Mouse (Mus musculus): ENCODE data around the gene Ptgfrn. TPM values are rescaled to one million over a fixed set of nuclear protein-coding genes. Genes with fewer than 3 reads are reported as not detected.

Gene Ptgfrn
- 1 to 10 TPM; 6.7 to 8.5 TPM for total RNA-seq (2021)
- long read RNA-seq, experiment 1 = 0 reads
- long read RNA-seq, experiment 2 = 0 reads

DNA sequence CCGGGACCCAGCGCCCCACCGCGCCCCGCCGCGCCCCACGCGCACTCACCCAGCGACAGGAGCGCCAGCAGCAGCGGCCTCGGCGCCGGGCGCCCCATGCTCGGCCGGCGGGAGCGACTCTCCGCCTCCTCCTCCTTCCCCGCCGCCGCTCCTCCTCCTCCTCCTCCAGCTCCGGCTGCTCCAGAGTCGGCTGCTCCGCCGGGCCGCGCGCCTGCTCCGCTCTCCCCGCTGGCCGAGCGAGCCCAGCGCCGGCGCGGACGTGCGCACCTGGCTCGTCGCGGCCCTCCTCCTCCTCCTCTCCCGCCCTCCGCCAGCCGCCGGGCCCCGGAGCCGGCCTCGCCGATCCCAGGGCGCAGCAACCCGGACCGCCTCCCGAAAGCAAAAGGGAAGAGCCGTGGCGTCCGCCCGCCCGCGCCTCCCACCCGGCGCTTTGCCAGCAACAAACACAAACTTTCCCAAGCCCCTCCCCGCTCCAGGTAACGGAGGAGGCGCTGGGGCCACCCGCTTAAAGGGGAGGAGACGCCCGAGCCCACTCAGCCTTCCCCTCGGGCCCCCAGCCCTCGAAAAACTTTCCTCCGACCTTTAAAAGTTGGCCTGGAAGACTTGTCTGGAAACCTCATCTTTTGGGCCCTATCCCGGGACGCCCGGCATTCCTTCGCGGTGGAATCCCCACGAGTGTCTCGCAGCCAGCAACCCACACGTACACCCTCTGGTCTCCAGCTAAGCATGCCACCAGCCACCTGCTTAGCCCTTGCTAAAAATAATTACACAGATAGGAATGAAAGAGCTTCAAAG is at the start of gene Ptgfrn:
Gene Ptgfrn, minus strand, starts transcription at position 236 of the 795 bp plus-strand sequence.
- DNase-seq (ENCODE audit: low spot score) = peak; percentile 57

DNA sequence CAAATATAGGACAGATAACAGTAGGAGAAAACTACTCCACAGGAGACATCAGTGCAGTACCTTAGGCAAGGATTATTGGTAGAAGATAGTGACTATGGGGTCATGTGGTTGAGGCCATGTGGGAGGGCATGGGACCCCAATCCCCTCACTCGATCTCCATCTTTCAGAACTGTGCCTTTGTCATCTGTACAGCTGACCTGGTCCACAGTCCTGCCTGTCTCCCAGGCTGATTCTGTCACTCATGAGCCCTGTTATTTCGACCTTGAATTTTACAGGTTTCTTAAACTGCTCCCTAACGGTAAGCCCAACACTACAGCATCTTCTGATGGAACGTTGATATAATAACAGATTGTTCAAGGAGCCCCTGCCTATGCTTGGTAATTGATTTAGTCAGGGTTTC is 49.6 kb upstream of the Ptgfrn start:
- DNase-seq (ENCODE audit: low spot score) = no peak

DNA sequence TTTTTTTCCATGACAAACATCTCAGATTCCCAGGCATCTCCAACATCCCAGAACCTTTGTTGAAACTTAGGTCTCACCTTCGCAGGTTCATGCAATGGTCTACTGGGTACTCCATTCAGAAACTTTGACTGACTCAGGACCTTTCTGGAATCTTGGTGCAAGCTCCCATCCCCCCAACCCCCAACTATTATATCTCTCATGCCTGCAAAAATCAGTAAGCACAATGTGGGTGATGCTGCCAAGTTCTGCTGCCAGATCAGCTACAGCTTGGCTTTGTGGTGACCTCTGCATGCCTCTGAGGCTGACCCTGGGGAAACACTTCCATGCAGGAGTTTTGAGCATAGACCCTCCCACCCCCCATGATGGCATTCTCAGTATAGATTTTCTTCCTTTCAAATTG is 44.0 kb upstream of the Ptgfrn start:
- no peak for DNase-seq (ENCODE audit: low spot score)

DNA sequence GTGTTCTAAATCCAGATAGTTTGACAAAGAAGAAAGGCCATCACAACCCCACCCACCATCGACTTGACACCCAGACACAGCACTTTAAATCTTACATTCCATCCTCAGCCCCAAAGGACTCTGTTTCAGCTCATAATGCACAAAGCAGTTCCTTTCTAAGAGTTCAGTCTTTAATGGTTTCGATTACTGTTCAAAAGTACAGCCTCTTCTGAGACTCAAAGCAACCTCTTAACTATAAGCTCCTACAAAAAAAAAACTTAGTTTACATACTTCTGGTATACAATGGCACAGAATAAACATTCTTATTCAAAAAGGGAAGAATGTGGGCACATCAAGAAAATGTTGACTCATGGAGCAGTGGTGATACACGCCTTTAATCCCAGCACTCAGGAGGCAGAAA is 43.3 kb upstream of the Ptgfrn start:
- no peak for DNase-seq (ENCODE audit: low spot score)

DNA sequence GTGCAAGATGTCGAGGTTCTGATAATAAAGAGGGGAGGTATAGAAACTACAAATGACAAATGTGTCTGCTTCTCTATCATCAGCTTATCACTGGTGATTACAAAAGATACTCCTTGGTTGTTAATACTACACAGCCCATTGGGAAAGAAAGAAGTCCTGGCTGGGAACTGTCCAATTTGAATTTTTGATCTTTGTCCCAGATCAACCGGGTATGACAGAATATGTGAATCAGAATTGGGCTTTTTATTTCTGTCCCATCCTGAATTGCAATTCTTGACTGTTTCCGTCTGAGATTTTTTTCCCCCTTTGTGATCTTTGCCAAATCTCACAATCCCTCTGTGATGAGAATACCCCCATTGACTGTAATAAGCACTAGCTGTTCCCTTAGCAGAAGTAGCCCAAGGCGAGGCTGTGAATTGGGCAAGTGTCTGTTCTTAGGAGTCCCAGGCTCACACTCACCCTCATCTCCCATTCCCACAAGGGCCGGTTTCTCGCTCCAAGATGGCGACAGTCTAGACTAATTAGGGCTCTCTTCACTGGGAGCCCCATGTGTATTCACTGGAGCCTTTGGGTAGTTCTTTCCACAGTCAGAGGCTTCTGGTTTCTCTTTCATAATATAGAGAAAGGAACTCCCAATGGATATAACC is 36.2 kb upstream of the Ptgfrn start:
- peak; percentile 36 for DNase-seq (ENCODE audit: low spot score)

DNA sequence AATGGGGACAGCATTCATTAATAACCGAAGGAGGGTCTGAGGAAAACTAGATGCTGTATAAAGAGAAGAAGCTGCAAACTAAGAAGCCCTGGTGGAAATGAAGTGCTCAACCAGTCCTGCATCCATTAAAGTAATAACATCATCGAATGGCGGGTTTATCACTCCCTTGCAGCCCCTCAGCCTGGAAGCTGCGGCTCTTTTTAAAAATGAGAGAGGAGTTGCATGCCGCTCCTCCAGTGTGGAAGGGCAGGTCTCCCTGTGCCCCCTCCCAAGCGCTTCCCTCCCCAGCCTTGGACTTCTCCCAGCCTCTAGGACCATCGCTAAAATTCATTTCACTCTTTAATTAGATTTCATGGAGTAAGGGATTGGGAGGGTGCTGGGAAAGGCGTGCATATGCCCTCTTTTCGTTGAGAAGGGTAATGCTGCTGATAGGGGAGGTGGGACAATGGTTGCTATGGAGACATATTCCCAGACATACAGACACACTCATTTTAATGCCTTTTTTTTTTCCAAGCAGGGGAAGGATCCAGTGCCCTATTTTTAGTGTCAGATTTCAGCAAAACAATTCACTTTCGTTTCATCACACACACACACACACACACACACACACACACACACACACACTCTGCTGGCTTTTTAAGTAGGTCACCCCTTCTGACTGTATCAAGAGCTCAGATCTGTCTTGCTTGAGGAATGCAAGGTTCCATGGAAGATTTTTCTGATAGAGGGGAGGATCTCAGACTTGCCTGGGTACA is 35.4 kb upstream of the Ptgfrn start:
- peak; percentile 17 for DNase-seq (ENCODE audit: low spot score)

DNA sequence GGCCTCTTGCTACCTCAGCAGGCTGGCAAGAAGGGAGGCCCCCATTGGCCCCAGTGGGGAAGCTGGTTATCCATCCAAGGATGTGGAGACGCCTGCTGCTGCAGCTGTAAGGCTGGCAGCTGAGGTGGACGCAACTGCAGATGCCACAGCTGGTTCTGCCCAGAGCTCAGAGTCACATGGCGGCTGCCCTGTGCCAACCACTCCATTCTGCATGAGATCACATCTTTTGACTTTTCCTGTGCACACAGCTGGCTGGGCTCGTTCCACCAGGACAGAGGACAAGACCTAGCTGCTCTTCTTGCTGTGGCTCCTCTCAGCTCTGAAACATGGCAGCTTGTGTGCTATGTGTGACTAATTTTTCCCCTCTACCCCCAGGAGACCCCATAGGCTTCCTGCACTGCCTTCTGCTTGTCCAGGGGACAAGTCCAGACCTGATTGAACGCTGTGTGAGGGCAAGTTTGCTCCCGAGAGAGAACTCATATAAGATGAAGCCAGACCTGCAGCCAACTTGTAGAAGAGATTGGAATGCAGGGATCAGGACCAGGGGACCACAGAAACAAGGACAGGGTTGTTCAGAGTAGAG is 34.4 kb upstream of the Ptgfrn start:
- no peak for DNase-seq (ENCODE audit: low spot score)

DNA sequence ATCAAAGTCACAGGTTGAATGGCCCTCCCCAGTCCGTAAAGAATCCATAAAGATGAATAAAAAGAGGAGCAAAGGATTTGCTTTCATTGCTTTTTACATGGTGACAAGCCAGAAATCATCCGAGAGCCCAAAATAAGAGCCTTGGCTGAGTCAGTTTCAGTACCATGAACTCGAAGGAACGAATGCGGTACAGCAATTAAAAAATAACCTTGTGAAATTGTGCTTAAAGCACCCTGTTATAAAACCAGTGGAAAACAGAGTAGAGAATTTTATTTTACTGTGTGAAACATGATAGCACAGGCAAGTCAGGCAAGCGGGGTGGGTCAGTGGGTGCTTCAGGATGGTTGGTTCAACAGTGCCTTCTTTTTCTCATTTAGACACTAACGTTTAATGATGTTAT is 33.4 kb upstream of the Ptgfrn start:
- DNase-seq (ENCODE audit: low spot score) = no peak

DNA sequence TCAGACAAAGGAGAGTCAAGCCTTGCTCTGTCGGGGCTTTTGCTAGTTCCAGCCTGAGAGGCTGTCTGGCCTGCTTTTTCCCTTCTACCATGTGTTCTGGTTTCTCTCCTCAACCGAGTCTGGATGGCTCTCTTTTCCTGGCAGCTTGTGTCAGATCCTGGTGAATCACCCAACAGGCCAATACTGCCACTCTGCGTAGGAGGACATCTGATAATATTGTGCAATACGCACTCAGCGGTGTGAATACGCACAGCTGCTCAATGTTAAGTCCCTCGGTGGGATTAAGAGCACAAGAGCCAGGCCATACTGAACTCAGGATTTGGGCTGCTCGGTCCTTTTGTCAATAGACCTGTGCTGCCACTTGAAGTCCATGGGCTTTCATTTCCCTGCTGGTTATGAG is 31.8 kb upstream of the Ptgfrn start:
- DNase-seq (ENCODE audit: low spot score) = peak; percentile 42

DNA sequence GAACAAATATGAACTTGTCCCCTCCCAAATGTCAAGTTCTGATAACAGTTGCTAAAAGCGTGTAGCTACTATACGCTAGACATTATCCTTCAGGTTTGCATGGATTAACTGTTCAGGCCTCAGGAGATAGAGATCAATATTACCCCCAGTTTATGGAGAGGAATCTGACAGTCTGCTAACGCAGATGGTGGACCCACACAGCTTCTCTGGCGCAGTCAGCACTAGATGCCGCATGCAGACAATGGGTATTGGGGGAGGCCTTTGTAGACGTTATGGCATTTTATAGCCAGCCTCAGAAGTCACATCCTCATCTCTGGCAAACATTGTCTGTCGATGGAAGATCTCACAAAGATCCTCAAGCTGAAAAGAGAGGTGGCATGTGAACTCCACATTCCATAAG is 29.9 kb upstream of the Ptgfrn start:
- DNase-seq (ENCODE audit: low spot score) = no peak

DNA sequence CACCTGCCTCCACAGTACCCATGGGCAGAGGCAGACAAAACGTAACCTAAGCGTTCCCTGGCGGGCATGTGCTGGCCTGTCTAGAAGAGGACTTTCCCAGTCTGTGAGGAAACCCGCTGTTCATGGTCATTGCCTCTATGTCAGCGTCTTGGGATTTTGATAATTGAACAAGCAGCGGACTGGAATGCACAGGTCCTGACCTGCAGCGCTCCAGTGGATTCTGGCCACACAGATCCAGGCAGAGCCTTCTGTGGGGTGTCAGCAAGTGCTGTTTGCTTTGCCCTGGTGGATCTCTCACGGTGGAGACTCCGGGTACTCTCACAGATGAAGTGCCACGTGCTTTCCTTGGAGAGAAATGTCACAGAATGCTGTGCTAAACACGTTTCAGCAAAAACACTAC is 26.4 kb upstream of the Ptgfrn start:
- no peak for DNase-seq (ENCODE audit: low spot score)

DNA sequence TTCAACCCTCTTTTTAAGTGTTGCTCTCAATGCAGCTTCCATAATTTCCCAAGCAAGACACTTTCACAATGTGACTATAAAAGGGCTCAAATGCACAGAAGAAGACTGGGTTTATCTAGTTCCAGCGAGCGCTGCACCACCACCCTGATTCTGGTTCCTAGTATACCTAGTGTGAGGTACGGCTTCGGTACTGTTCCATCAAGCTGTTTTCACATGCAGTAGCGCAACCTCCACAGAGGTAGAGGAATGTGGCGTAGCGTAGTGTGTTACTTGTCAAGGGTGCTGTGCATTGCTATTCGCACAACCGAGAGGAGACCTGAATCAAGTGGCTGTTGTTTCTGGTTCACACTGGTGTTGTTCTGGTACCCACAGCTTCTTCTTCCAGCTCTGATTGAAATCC is 24.8 kb upstream of the Ptgfrn start:
- DNase-seq (ENCODE audit: low spot score) = no peak

DNA sequence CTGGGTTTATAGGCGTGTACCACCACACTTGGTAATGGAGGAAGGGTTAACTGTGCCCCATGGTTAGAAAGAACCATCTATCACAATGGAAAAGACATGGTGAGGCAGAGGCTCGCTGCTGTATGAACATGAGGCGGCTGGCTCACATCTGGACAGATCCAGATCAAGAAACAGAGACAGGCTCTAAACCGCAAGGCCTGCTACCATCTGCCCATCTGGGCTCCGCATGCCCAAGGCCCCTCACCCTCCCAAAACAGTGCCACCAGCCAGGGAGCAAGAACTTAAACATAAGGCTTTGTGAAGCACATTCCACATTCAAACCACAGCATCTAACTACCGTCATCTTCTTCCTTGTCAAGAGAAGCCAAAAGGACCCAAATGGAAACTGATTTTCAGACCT is 22.9 kb upstream of the Ptgfrn start:
- DNase-seq (ENCODE audit: low spot score) = no peak

DNA sequence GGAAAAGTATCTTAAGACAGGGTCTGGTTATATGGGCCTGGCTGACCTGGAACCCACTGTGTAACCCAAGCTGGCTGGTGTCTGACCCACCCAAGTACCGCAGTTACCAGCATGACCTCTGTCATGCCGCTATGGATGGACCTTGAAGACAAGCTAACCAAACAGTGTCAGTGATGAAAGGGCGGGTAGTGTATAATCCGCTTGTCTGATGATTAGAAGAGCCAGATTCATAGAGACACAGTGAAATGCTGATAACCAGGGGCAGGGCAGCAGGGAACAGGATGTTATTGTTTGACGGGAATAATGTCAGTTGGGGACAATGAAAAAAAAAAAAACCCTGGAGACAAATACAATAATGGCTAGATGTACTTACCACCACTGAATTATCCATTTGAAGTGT is 21.7 kb upstream of the Ptgfrn start:
- no peak for DNase-seq (ENCODE audit: low spot score)

DNA sequence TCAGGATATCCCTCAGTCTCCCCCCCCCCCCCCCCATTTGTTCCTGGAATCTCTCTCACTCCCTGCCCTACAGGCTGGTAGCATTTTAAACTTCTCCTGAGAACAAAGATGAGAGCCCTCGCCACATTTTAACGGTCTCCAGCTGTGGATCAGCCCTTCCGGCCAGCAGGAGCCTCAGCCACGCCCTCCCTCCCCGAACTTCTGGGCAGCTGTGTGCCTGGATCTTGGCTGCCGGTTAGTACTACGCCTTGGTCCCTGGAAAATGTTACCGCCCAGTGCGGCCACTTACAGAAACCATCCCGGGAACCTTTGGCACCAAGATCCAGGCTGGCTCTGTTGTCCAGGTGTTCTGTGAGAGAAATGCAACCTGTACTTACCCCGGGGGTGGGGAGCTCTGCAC is 20.4 kb upstream of the Ptgfrn start:
- peak; percentile 60 for DNase-seq (ENCODE audit: low spot score)

DNA sequence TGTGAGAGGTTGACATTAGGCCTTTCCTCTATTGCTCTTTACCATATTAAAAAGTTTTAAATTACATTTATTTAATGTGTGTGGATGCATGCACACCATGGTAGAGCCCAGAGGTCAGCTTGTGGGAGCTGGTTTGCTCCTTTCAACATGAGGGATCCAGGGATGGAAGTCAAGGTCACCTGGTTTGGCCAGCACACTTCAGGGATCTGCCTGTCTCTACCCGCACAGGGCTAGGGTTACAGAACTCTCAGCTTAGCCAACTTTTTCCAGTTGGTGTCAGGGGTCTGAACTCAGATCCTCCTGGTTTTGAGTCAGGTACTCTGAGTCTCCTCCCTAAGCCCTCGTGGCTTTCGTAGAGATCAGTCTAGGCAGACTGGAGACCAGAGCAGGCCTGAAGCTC is 19.5 kb upstream of the Ptgfrn start:
- no peak for DNase-seq (ENCODE audit: low spot score)

DNA sequence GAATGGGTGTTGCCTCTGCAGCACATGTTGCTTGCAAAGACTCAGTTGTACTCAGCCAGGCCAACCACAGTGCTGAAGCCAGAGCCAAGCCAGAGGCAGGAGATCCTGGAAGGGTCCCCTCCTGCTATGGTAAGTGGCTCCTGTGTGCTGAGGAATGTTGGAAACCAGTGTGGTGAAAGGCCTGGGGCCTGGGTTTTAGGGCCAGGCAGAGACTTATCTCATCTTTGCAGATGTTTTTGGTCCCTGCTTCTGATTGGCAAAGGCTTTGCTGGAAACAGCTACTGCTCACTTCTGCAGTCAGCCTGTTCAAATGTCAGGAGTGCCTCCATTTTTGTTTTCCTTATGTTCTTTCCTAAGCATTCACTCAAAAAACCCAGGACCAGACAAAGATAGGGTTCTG is 19.0 kb upstream of the Ptgfrn start:
- no peak for DNase-seq (ENCODE audit: low spot score)

DNA sequence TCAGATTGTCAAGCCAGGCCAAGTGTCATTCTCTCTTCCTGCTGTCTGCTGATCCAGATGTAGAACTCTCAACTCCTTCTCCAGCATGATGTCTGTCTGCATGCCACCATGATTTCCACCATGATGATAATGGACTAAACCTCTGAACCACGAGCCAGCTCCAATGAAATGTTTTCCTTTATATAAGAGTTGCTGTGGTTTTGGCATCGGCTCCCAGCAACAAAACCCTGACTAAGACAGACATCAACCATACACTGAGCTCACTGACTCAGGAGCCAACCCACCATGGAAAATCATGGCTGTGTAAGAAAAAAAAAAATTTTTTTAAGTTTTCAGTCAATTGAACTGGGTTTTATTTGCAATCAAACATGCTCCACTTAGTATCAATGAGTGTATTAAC is 17.7 kb upstream of the Ptgfrn start:
- DNase-seq (ENCODE audit: low spot score) = no peak

DNA sequence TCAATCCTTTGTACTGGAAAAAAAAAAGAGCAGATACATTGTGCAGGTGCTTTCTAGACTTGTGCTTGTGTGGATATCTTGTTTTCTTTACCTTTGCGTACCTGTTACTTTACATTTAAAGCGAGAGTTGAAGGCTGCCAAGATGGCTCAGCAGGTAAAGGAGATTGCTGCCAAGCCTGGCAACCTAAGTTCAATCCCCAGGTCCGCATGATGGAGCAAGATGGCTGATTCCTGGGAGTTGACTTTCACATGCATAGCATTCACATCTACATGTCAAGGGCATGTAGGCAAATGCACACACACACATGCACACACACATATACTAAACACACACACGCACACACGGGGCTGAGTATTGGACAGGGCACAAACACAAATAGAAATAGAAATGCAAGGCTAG is 14.6 kb upstream of the Ptgfrn start:
- DNase-seq (ENCODE audit: low spot score) = no peak

DNA sequence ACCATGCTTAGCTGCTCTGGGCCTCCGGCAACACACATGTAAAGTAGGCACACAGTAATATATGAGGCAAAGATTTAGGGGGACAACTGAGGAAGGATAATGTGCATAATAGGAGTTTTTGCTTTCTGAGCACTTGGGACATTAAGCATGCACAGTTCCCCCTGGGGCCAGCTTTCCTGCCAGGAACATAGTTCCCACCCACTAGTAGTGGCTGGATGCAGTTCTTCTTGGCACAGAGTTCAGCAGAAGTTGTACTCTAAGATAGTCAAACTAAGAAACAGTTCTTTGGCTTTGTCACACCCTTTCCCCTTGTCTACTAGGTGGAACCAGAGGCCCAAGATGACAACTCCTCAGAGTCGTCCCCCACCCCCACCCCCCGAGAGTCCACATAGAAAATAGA is 12.4 kb upstream of the Ptgfrn start:
- peak; percentile 70 for DNase-seq (ENCODE audit: low spot score)

DNA sequence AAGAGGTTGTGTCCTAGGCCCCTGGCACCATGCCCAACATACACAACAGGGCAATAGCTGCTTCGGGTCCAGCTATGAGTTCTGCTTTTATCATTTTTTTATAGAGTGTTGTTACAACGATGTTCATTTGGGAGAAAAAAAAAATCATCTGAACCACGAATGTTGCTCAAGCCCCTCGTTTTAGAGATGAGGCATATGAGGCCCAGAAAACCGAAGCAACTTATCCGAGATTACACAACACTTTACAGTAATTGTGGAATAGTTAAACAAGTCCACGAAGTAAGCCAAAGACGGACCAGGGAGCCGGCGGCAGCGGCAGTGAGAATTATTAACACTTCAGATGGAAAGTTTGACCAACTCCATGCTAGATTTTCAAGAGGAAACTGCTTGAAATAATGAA is 7.7 kb upstream of the Ptgfrn start:
- no peak for DNase-seq (ENCODE audit: low spot score)

DNA sequence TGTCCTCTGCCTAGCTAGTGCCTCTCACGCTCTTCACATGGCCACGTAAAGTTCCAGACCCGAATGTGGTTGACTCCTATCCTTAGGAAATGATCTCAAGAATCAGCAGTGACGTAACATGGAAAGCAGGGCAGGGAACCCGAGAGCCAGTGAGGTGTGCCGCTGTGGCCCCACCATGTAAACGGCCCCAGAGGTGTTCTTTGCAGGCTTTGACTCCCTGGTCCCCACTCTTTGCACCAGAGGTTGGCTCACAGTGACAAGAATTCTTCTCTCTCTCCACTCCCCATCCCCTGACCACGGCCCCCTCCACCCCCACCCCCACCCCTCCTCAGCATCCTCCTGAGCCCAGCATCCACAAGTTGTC is 7.3 kb upstream of the Ptgfrn start:
- DNase-seq (ENCODE audit: low spot score) = no peak
